Mouse (Mus musculus): ENCODE measurements around the gene Gm10160.

The Gm10160 gene

DNA sequence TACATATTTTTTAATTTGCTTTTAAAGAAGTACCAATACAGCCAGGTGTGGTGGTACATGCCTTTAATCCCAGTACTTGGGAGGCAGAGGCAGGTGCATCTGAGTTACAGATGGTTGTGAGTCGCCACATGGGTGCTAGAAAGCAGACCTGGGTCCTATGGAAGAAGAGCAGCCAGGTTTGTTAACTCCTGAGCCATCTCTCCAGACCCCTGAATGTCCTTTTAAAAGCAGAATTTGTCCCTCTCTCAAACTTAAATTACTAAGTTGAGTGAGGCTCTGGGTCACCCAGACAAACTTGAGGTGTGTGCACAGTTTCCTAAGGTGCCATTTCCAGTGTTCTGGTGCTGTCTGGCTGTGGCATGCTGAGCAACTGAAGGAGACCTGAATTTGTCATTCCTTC, at the start of gene Gm10160:
TSS of gene Gm10160 (minus strand) at position 101 of the 400 bp plus-strand sequence.
- no peak for DNase-seq

DNA sequence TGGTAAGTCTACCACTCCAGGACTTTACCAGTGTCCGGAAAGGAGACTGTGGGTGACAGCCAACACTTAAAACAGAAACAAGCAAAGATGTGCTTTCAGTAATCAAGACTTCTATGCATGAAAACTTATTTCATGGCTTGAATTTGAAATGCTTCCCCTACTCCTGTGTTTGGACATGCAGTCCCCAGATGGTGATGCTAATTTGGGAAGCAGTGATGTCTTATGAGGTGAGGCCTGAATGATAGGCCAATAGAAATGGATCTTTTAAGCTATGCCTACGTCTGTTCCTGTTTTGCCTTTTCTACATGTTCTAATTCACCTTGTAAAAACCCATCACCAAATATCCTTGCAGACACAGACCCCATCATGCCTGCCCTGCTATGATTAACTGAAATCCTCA, 49.3 kb upstream of the Gm10160 start:
- DNase-seq: no peak

DNA sequence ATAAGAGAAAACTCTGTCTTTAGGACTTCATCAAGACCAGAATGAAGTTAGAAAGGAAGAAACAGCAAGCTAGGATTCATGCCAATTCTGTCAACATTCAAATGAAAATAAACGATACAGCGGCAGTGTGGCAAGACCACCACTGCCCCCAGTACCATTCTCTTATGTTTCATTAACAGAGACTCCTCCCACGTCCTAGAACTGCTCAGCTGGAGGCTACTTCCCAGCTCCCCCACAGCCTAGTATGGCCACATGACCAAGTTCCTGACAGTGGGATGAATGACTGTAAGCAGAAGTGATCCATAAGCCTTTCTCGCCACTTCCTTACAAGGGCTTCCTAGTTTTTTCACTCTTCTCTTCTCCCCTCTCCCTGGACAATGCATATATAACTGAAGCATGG, 48.5 kb upstream of the Gm10160 start:
- DNase-seq: no peak

DNA sequence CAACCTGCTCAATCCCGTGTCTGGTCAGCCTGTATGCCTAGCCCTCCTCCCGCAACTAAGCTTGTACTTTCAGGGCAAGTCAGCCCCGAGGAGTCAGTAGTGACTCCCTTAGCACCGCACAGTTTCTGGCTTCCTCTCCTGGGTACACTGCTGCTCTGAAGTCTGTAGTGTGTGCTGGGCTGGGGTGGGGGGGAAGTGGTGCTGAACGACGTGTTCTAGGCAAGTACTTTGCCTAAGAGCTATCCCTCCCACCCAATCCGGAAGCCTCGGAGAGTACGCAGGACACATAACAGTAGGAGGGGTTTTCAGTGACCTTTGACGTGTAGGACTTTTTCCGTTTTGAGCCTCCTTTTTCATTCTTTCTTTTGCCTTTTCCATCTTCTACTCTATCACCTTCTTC, 43.8 kb upstream of the Gm10160 start:
- DNase-seq: no peak

DNA sequence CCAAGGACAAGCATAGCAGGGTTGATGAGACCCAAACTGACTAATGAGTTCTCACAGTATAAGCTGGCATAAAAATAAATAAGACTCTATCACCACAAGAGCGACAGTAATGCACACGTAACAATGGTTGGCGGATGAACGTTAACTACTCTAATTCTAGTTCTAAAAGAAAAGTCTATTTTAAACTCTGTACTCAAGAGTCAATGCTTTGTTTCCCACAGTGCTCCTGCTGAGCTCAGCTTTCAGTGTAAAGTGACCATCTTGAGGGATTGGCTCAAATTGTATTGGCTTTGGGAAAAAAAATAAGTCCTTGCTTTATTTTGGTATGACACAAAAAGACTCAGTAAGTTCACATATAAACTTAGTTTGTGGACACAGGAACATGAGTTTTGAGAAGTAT, 29.5 kb upstream of the Gm10160 start:
- DNase-seq: no peak

DNA sequence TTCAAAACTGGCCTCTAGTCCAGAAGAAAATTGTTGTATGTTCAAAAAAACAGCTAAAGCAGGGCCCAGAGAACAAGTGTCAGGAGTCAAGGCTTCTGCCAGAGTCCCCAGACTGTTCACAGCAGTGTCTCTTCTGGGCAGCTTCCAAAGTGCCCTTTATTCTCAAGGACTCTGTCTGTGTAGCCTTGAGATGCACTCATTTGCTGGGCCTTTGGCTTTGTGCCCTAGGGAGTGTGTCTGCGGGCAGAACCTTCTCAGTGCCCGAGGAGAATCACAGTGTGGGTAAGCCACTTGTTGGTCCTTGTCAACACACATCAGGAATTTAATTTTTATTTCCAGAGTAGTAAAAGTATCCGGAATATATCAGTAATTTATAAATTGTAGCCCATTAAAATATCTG, 26.0 kb upstream of the Gm10160 start:
- DNase-seq: no peak

DNA sequence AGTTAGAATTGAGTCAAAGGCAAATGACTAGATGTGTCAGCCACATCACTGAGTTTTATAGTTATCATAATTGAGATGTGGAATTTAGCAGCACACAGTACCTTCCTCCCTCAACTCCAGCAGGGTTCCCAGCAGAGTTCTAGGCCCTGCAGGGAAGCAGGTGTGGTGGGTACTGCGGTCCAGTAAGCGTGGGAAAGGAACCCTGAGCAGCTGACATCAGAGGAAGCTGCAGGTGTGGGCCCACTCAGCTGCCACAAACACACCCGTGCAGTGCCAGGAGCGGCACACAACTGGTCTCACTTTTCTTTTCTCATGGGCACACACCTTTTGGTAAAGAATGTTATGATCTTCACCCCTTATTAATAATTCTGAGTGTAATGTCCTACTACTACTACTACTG, 25.2 kb upstream of the Gm10160 start:
- DNase-seq: no peak

DNA sequence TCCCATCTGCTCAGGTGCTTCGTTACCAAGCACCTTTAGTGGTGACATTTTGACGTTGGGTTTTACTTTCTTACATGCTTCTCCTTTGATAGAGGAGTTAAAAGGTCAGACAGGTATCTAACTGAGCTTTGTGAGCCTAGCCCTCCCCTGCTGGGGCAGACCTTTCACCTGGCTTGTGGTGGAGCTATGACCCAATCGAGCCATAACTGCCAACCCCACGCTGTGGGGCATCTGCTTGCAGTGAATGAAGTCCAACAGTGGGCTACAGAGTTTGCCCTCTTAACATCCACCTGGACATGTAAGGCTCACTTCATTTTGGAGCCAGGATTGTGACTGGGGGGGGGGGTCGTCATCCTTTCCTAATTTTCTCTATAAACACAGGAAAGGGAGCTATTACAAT, 24.7 kb upstream of the Gm10160 start:
- DNase-seq: no peak

DNA sequence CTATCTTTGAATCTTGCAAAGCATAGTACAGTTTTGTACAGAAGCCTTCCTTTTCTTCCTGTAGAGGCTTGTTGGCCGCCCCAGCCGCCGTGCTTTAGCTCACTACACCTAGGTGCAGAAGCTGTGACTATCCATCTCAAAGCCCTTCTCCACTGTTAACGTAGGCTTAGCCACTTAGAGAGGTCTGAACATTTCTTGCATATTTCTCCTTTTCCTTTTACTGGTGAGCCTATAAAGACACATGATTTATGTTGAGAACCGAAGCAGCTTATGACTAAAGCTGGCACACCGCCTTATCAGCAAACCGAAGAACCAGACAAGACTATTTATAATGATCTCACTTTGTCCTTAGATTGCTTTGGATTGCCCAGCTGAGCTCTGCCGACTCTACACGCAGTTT, 19.8 kb upstream of the Gm10160 start:
- no peak for DNase-seq

DNA sequence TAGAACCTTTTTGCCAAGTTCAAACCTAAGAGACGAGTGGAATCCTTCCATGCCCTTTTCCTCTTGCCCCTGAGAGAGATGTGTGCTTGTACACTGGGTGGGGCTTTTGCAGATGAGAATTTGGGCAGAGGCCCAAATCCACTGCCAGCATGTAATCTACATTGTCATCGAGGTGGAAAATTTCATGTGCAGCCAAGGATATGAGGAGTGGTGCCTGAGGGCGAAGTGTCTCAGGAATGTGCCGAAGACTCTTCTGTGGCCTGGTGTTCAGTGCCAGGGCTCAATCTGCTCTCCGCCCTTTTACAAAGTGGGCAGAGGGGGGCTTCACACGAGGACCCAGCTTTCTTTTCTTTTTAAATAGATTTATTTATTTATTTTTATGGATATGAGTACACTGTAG, 19.0 kb upstream of the Gm10160 start:
- DNase-seq: peak; percentile 83

DNA sequence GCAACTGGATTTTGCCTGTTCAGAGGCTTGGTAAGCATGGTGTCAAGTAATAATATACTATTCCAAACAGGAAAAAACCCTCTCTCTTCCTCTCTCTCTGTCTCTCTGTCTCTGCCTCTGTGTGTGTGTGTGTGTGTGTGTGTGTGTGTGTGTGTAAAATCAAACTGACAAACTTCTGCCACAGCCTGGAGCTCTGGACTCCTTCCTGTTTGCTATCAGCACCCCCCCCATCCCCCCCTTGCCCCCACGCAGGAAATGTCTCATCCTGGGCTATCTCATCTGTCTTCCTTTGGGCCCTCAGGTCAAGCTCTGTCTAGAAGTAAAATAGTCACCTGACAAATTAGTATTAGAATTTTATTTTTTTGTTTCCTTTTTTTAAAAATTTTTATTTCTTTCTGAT, 18.2 kb upstream of the Gm10160 start:
- DNase-seq: no peak

DNA sequence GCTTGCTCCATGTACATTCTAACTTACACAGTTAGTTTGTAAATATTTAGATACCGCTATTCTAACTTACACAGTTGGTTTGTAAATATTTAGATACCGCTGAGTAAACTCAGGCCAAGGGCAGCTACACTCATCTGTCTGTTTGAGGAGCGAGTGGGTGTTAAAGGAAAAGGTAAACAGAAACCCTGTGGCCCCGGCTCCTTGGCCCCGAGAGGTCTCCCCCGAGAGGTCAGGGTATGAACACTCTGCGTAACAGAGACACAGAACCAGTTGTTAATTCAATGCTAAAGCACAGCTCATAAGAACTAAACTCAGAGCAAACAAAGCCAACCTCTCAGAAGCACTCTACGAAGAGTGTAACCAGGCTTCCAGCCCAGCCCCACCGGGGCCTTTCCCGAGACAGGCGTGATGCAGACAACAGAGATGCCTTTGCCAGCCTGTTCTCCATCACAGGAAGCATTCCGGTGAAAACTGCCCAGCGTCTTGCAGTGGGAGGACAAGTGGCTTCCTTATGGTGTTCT, 17.0 kb upstream of the Gm10160 start:
- no peak for DNase-seq

DNA sequence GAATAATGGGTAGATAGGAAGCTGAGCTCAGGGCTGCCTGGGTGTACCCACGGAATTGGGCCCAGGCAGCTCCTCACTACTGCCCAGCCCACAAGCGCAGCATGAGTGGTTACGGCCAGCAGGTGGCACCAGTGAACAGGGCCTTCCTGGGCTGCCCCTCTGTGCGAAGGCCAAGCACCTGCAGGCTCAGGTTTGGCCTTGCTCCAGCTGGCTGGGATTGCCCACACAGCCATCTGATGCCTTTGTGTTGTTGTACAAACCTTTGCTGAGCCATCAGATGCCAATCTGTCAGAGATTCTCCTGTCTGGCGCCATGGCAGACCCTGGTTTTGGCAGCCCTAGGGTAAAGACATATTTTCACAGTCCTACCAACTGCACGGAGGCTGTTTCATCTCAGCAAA, 12.6 kb upstream of the Gm10160 start:
- DNase-seq: peak; percentile 85

DNA sequence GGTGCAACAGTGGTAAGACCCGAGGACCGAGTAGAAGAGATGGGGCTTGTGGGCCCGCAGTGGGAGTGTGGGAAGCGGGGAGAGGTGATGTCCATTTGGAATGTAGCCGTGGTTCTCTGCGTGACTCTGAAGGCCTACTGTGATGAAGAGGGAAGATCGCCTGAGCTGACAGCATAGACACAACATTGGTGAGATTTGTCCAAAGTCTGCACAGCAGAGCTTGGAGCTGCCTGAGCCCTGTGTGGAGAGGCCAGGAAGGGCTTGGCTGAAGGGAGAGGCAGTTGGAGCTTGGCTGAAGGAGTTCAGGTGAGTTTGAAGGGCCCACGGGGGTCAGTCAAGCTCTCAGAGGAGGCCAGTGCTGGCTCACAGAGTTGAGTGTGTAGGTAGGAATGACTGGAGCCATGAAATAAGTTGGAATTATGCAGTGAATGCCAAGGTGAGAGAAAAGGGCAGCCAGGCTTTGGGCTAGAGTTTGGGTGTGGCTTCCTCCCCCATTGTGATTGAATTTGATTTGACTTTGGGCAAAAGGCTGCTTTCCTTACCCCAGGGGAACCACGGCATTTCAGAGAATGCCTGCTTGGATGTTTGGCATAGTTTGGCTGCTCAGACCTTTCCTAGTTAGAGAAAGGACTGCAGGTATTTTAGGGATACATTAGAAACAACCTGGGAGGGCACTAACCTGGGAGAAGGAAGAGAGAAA, 11.8 kb upstream of the Gm10160 start:
- DNase-seq: no peak

DNA sequence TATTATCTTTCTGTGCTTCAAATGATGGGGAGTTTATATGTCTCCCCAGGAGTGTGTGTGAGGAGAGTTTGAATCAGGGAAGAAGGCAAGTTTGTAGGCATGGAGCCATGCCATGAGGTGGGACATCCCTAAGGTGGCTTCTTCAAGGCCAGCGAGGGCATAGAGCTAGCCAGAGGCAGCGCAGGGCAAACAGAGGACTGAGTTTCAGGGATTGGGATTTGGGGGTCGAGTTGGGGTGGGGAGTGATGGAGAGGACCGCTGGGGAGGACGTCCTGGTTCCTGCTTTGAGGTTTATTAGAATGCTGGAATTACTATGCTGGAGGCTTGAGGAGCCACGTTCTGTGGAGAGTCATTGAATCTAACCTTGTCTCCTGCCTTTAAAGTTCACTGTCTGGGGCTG, 10.3 kb upstream of the Gm10160 start:
- no peak for DNase-seq

DNA sequence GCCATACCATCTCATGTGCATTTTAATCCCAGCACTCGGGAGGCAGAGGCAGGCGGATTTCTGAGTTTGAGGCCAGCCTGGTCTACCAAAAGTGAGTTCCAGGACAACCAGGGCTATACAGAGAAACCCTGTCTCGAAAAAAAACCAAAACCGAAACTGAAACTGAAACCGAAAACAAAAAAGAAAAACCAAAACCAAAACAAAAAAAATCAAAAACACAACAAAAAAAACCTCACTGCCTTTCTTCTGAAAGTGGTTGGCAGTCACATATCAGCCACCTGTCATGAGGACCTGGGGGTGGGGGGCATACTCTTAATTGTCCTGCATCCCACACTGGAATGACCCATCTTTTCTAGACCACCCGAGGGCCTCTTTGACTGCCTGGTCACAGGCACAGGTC, 9.0 kb upstream of the Gm10160 start:
- DNase-seq: no peak

DNA sequence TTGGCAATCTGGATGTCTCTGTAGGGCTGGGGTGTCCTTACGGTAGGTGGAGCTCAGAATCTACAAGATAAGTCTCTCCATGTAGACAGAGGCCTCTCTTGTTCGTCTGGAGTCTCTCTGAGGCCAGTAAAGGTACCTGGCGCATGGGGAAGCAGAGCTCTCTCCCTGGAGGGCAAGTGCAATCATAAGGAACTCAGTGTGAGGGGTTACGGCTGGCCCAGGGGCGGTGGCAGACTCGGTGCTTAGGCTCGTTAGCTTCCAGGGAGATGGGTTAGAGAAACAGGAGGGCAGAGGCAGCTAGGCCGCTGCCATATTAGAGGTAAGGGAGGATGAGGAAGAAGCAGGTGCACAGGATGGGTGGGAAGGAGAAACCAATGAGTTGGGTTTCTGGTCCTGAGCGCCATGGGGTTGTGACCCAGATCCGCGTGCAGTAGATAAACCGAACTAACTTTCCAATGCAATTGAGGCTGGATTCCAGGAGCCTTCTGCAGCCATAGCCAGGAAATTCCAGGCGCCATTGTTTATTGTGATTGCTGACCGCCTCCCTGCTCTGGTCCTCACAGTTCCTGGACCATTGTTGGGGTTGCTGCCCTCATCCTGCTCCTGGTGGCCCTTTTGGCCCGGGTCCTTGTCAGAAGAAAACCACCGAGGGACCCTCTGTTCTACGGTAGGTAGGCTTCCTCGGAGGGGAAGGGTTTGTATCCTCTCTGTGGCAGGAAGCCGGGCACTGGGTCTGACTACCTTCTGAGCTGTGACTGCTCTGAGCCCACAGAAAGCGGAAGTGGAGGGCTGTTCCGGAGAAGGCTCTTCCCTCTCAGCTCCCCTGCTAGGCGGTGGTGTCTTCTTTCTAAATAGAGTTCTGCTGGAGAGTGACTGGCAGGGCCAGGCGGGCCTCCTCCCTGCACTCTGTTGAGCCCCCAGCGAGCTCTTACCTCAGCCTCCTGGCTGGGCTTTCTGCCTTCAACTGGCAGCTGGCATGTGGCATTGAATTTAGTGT, 7.3 kb upstream of the Gm10160 start:
- peak; percentile 77 for DNase-seq

DNA sequence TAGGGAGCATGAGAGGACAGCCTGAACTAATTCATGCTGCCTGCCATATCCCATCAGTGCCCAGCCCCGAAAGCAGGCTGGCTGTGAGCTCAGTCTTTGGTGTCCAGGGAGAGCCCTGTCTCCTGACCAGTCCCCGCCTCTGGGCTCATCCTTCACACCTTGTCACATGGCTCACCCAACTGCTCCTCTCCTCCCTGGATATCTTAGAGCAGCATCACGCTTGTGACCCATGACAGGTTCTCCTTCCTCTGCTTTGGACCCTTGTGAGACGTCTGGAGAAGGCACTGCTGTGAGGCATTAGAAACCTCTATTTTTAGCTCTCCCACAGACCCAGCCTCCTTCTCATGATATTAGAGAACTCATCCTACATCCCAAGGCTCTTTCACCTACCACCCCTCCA, 6.3 kb upstream of the Gm10160 start:
- DNase-seq: no peak

DNA sequence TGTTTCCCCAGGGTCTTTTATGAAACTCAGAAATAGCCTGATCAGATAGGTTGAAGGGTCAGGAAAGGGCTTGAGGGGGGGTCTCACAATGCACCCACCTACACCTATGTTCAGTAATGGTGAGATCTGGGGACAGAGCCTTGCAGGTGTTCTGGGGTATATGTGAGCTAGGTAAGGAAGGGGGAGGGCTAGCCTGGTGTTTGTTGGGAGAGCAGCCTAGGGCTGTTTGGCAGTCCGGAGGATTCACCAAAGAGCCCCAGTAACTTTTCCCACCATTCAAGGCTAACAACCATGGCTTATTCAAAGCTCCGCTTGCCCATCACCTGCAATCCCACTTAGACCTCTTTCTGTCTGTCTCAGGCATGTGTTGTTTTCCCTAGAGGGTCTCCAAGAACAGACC, 5.9 kb upstream of the Gm10160 start:
- no peak for DNase-seq

DNA sequence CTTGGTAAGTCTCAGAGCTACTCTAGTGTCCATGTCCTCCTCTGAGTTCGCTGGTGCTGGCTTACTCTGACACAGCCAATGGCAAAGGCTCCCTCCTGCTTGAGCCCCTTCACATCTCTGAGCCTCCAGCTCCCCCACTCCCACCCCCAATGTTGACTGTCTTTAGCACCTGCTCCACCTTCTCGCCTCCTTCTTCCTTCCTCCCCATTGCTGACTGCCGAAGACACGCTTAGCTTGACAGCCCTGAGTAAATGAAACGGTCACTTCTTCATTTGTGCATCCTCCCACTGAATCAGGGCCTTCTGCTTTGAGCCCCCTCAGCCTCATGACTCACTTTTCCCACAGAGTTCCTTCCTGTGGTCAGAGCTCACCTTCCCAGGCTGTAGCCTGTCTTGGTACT, 5.4 kb upstream of the Gm10160 start:
- DNase-seq: no peak

DNA sequence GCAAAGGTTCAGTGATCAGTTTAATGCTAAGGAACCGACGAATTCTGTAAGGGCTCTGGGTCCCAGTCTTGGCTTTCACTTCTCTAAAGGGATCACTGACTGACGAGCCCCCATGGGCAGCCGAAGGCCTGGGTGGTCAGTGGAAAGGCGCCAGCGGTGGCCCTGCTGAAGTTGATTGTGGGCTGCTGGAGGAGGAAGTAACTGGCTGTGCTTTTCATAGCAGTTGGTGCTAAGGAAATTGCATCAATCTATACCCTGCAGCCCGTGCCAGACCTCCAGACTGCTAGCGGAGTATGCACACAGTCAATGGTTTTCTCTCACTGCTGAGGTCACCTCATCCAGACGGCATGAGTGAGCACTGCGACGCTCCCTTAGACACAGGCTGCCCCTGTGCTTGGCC, 4.5 kb upstream of the Gm10160 start:
- peak; percentile 68 for DNase-seq

DNA sequence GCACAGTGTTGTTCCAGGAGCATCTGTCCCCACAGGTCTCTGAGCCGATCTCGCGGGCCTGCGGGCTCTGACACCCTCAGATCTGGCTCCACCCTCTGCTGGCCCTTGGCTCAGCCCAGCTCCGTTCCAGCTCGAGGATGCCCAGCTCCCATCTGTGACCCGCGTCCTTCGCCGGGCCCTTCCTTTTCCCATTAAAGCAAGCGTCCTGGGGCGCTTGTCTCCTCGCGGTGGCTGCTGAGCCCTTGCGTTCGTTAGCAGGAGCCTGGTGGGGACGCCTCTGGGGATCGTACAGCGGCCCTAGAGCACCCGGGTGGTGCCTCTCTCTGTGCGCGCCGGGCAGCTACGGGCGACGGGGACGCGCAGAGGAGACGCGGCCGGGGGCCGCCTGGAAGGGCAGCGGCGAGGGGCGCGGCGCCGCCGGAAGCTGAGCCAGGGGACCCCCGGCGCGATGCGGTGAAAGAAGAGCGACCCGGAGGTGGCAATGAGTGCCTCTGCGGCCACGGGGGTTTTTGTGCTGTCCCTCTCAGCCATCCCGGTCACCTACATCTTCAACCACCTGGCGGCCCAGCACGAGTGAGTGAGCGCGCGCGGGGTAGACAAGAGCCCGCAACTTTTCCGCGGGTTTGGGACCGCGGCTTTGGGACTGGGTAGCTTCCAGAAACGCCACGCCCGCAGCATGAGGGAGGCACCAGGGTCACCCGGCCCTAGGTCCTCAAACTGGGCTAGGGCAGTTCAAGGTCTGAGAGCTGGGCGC, 3.6 kb upstream of the Gm10160 start, which contains the start of gene Tm6sf1:
TSS of gene Tm6sf1 (plus strand) at position 34 of the 754 bp plus-strand sequence.
- DNase-seq: peak; percentile 68

DNA sequence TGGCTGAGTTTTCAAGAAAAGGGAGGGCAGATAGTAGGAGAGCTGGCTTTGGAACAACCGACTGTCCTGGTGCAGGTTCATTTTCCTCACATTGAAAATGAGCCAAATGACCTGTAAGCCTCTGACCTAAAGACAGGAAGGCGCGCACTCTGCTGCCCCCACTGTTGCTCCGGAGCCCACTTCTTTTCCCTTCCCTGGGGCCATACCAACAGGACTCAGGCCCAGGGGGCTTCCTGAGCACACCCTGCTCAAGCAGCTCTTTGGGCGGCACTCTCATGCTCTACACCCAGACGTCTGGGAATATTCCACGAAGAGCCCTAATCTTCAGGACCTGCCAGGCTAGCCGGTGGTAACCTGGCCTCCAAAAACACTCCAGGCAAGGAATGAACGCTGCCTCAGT, 2.6 kb upstream of the Gm10160 start:
- no peak for DNase-seq
